Mouse (Mus musculus): ENCODE data around the gene Hipk2.

Hipk2 gene

DNA sequence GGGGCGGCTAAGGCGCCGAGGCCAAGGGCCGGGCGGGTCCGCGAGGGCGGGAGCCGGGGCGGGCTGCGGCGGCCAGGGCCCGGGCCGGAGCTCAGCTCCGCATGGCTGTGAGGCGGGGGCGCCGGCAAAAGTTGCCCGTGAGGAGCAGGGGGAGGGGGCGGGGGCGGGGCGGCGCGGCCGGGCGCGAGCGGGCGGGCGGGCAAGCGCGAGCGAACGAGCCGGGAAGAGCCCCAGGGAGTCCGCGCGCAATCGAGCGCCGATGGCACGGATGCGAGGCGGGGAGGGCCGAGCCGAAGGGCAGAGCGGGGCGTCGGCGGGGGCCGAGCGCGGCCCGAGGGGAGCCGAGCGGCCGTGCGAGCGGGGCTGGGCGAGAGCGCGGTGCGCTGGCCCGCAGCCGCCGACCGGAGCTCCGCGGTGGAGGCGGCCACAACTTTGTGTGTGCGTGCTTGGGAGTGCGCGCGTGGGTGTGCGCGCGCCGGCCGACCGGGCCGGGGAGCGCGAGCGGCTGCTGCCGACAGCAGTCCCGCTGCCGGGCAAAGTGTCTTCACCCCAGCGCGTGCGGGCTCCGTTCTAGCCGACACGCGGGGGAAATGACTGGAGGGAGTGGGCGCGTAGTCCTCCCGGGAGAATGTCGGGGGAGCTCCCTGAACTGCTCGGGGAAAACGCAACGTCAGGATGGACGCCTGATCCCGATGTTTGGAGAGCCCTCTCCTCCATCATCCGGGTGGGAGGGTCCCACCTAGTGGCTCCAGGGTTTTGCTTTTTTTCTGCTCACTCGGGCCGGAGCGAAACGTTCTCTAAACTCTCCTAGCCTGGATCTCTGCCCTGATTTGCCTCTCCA, at the start of gene Hipk2:
TSS of gene Hipk2 (minus strand) at position 95 of the 841 bp plus-strand sequence.
- DNase-seq, result peak; percentile 90 to 94

DNA sequence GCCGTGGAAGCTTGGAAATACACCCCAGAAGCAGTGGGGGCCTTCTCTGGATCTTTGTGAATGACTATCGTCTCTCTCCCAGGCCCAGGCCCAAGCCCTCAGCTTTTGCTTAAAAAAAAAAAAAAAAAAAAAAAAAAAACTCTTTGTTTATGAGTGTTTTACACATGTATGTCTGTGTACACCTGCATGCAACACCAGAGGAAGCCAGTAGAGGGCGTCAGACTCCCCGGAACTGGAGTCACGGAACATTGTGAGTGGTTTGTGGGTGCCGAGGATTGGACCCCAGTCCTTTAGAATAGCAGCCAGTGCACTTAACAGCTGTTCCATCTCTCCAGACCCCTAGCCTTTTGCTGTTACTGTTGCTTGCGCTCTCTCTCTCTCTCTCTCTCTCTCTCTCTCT, 49.8 kb upstream of the Hipk2 start:
- DNase-seq, result no peak

DNA sequence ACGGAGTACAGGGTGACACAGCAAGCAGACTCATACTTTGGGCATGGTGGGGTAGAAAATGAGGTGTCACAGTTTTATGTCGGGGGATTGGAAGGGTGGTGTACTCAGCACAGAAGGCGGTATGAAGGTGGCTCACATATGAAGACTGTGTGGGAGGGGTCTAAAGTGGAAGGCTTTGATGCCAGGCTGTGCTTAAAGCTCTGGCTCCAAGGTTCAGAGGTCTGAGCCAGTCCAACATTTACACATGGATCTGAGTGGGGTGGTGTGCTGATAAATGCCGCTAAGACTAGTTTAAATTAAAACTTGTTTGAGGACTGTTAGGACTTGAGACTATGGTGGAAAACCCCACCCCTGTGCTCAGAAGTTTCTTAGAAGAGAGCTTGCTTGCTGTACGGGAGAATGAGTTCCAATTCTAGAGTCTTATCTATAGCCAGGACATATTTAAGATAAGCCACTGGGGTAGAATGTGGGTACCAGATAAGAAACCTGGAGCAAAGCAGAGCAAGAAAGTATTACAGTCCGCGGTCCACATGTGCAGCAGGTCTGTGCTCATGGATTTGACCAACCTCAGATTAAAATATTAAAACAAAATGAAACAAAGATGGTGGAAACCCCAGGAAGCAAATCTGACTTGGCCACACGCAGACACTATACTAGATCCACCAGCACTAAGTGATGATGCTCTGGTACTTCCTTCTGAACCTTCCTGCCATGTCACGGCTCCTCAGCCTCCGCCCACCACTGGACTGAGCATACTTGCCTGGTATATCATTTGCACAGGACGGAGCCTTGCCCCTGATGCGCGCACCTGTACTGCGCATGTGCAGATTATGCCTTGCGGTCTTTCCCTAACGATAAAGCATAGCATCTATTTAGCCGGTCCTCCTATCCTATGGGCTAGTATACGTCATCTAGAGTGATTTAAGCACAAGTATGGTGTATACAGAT, 48.2 kb upstream of the Hipk2 start:
- DNase-seq, result no peak

DNA sequence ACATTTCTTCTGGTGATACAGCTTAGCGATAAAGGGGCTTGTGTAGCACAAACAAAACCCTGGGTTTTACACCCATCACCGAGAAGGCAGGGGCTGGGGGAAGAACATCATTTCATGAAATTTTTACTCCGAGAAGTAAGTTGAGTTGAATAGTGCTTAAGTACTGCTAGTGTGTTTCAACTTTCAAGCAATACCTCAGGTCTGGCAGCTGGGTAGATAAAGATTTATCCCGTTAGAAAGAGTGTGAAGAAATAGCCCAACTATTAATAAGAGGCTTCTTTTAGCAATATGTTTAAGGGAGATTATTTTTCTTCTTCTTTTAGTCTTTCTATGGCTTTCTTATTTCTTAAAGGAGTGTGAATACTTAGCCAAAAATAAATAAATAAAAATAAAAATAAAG, 47.5 kb upstream of the Hipk2 start:
- DNase-seq, result no peak

DNA sequence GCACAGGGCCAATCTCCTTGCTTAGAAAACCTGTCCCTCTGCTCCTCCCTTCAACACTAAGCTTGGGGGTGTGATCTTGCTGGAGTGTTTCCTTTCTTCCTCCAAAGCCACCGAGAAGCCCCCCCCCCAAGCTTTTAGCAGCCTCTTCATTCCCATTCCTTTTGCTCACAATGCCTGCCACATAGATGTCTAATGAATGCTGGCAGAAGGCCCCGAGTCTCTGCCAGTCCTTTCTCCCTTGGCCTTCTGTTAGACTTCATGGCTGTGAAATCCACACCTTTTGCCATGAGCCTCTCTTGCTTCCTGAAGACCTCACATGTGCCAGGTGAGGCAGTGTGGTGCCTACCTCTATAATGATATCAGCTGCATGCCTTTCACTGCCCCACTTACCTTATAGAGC, 46.6 kb upstream of the Hipk2 start:
- no peak for DNase-seq

DNA sequence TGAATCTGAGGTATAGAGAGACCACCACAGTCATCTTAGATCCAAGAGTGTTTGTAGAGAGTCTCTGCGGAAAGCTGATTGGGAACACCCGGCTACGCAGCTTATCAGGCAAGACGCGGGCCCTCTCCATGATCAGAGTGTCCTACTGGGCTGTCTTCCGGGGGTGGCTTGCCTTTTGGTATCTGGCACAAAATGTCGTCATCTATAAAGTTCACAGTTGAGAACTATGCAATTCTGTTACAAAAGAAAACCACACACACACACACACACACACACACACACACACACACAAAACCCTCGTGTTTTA, 45.8 kb upstream of the Hipk2 start:
- DNase-seq, result no peak

DNA sequence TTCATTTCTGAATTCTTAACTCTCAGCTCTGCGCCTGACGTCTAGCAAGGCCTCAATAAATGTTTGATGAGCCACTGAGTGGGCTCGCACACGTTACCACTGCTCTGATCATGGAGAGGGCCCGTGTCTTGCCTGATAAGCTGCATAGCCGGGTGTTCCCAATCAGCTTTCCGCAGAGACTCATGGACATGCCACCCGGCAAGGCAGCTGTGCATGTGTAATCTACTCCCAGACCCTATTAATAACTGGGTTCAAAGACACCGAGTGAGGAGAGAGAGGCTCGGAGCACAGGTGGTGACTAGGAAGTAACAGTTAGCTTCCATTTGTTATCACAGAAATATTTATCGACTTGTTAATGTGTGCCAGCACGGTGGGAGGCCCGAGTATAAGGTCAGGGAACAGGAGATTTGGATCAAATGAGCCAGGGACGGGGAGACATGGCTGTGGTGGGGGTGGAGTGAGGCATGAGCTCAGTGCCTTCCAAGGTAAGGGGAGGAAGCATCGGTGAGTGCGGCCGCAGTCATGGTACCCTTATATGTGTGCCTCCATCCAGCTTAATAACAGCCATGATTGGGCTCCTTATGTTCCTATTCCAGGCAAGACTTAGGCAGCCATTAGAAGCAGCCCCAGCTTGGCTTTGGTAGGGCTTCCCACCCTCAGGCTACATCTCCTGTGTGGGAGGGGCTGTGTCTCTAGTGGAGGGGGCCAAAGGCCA, 45.3 kb upstream of the Hipk2 start:
- DNase-seq, result no peak

DNA sequence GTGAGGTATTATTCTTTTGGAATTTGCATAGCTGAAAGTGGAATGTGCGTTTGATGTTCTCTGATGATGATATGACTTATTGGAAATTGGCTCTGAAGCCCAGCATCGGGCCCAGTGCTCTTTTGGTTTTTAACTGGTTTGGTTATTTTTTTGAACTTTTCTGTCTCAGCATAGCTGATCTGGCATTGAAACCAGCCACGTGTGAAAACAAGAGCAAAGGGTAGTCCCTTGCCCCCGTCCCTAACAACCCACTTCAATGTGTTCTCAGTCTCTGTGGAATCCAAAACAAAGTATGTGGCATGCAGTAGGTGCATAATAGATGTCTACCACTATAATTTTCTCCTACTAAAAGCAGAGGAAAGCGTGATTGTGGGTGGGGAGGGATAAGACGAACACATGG, 44.2 kb upstream of the Hipk2 start:
- DNase-seq, result no peak

DNA sequence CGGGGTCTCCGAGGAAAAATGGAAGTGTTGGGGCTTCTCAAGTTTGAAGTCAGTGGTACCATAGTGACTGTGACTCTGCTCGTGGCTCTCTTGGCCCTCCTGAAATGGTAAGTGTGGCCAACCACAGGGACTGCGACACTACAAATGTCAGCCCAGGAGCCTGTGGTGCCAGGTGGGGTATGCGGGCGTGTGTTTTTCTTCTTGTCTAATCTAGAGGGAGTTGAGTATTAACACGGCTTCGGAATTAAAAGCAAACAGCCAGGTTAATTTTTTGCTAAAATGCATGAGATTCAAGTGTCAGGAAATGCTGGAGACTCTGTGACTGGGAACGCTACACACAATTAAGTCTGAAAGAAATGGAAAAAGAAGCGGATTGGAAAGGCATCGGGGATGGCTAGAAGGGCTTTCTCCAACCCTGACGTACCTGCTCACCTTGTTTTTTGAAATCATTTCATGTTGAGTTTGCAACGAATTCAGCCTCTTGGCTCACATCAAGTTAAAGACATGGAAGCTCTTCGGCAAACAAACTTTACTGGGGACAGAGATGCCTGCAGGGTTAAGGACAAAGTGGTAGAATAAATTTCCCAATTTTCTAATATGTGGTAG, 43.3 kb upstream of the Hipk2 start:
- peak; percentile 31 to 58 for DNase-seq

DNA sequence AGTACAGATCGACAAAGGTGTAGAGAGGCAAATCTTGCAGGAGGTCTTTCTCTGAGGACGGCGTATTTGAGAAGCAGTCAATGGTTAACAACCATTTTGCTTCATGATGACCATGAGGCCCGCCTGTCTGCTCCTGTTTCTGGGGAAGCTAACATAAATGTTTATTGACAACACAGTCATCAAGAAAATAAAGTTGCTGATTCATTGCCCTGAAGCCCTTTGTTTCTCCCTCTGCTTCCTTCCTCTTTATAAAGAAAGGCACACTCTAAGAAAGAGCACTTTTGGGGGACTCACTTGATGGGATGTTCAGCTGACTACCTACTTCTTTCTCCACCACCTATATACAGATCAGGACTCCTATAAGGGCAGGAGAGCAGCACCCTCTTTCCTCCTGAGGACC, 42.8 kb upstream of the Hipk2 start:
- DNase-seq, result no peak

DNA sequence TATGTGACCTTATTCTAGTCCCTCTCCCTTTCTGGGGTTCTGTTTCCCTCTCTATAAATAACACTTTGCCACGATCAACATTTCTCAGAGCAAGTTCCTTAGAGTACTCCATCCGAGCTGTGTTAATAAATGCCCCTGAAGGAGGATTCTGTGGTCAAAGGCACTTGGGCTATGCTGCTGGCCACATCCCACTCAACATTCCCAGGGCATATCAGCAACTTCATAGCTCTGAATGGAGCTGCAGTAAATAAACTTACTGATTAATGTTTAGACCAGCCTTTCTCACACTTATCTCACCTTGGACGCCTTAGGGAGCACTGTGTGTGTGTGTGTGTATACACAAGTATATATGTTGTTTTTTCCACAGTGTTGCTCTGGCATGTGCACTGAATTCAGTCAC, 41.5 kb upstream of the Hipk2 start:
- peak in 1 of 2 experiments; percentile 64 for DNase-seq

DNA sequence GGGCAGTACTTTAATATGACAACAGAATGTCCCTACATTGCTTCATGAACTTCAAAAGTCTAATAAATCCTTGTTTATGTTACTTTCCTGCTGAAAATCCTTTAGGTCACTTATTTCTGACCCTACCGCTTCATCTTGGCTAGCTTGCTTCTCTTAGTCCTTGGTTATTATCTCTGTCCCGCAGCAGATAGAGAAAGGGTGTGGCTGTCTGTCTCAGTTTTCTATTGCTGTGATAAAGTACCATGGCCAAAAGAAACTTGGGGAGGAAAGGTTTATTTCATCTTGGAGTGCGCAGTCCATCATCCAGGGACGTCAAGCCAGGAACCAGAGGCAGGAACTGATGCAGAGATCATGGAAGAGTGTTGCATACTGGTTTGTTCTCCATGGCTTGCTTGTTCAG, 40.6 kb upstream of the Hipk2 start:
- no peak for DNase-seq

DNA sequence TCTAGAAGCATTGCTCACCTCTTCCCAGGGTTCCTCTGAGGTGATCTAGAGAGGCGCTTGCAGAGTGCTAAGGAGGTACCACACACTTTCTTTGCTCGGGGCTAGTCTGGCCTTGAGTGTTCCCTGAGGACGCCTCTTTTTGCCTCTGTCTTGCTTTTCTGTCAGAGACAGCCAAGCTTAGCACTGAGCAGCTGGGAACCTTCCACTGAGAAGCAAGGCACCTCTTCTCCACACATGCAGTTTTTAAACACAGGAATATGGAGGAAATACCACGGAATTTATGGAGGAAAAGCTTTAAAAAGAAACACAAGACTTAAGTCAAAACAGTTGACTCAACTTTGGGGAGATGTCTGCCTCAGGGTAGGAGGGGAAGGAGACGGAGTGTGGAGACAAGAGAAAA, 39.8 kb upstream of the Hipk2 start:
- no peak for DNase-seq

DNA sequence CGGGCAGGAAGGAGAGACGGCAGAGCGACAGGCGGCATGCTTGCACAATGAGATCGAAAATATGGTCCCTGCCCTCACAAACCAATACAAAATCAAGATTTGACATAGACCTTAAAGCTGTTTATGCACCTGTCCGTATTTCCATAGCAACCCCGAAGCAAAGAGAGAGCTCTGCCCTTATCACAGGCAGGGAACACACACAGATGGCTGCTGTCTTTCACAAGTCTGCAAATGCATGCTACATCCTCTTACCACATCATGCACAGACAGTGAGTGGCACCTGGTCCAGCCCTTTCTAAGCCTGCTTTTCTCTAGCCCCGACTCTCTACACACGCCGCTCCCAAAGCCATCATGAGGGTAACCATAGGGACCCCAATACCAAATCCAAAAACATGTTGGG, 38.2 kb upstream of the Hipk2 start:
- no peak for DNase-seq

DNA sequence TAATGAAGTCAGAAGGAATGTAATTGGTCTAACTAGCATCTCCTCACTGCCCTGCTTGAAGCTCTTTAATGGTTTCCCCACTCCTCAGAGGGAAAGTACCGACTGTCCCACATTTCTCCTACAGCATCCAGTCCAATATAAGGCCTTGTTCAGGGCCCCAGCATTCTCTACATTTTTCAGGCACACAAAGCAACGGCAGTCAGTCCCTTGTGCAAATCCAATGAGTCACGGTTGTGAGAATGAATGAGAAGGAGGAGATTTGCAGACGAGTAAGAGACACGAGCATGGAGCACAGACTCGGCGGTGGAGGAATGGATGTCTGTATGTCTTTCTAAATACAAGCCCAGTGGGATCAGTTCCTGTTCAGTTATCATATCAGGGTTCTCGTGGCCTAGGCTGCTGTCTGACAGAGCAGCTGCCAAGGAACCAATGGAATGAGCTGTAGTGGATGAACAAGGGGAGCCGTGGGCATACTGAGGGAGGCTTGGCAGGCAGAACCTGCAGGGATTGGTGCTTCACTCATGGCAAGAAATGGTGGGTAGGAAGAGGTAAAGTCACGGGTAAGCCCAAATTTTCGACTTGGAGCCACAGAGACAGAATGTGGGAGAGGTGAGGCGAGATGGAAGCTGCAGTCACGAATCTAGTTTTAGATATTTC, 37.5 kb upstream of the Hipk2 start:
- DNase-seq, result no peak

DNA sequence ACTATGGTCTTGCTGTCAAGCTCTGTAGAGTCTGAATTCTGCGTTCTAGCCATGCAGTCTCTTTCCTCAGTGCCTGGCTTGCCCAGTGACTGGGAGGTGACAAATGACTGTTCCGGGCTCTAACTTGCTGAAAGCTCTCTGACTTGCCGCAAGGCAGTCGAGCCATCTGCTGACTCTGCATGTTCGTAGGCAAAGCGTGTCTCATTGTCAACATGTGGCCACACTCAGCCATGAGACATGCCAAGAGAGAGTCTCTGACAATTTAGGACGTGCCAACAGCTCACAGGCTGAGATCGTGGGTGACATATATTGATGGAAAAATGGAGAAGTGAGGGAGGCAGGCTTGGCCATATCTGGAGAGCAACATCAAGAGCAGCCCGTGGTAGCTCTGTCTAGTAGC, 36.9 kb upstream of the Hipk2 start:
- DNase-seq, result peak in 1 of 2 experiments; percentile 72

DNA sequence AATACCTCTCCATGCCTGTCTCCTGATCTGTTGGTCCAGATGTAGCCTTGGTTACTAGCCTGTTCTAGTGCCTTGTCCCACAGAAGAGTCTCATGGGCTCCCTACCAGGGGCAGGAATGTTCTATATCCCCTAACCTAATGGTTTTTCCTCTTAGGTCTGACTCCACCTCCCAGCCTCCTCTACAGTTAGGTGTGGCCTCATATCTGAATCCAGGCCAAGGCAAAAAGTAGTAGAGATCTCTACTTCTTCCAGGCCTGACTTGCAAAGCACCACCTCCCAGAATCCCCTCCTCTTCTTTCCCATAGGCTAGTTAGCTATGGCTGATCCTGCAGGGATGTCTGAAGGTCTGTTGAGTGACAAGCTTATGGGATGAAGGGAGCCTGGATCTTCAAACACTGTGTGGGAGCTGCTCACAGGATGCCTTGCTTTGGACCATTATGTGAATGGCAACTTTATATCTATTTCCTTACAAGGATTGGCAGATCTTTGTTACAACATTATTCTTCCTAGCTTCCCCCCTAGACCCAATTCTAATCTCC, 36.2 kb upstream of the Hipk2 start:
- DNase-seq, result no peak

DNA sequence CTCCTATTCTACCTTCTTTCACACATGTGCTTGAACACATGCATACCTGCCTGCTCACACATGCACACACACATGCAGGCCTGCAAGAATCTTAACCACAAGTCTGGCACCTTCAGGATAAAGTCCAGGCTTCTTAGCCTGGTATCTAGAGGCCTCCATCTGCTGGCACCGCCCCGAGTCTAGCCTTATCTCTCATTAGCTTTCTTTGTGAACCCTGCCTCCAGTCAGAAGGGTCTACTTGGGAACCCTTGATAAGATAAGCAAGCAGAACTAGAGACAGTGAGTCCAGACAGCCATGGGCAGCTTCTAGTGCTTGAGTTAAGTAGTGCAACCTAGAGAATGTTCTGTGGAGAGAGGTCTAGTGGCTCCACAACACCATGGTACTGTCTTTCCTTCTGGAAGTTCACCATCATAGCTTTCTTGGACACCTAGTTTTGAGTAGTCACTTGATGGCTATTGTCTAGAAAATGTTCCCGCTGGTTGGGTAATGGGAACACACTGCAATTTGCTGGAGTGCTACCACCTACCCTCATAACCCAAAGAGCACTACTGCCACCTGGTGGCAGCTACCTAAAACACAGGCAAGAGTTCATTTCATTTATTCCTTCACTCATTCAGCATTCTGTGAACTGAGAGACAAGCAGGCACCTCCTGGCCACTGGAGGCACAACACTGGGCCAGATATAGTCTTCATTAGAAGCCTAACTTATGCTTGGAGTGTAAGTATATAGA, 35.0 kb upstream of the Hipk2 start:
- DNase-seq, result peak; percentile 52 to 75

DNA sequence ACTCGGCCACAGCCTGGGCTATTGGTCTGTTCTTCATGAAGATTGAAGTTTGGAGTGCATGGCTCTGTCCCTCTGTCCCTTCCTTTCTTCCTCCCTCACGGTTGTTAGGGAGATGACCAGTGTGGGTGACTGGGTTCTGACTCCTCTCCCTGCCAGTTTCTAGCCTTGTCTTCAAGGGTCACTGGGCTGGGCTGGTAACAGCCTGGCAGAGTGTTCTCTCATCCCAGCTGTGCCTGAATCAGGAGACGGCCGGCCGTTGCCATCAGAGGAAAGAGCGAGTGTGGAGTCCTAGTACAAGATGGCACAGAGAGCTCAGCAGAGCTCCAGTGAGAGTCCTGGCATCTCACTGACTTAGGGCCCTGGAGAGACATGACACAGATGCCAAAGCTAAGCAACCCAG, 32.4 kb upstream of the Hipk2 start:
- no peak for DNase-seq

DNA sequence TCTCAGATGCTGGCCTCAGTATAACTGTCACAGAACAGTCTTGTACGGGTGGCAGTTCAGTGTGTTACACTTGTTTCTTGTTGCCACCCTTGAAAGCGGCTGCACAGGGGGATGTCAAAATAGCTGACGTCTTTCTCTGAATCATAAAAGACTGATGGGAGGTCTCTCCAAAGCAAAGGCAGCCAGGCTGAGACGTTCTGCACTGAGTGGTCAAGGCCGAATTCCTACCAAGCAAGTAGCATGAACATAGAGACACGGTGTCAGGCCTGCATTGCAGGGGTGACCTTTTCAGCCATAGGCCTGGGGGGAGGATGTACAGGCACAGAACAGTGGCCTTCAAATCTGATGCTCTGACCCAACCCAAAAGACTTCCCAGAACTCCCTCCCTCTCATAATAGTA, 30.0 kb upstream of the Hipk2 start:
- DNase-seq, result no peak

DNA sequence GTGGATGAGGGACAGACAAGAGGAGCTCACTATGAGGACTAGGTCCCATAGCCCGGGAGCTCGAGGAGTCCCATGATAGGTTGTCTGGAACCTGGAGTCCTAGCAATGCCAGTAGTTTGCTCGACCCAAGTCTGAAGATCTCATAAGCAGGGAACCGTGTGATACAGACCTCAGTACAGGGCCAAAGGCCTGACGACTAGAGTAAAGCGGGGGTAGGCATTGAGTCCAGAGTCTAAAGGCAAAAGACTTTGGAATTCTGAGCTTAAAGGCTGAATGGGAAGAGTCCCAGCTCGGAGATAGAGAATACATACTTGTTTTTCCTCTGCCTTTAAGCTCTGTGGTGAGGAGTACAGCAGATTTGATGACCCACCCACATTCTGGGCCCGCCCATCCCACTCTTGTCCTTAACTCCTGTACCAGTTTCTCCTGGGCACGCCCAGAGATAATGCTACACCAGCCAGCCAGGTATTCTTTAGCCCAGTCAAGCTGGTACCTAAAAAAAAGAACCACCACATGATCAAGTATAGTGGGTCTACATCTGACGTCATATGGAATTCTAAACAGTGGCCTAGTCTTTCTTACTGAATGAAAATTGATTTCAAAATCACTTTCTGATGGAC, 27.0 kb upstream of the Hipk2 start:
- DNase-seq, result no peak
